Mouse (Mus musculus): ENCODE results near the gene Kcnmb2.

The Kcnmb2 gene

DNA sequence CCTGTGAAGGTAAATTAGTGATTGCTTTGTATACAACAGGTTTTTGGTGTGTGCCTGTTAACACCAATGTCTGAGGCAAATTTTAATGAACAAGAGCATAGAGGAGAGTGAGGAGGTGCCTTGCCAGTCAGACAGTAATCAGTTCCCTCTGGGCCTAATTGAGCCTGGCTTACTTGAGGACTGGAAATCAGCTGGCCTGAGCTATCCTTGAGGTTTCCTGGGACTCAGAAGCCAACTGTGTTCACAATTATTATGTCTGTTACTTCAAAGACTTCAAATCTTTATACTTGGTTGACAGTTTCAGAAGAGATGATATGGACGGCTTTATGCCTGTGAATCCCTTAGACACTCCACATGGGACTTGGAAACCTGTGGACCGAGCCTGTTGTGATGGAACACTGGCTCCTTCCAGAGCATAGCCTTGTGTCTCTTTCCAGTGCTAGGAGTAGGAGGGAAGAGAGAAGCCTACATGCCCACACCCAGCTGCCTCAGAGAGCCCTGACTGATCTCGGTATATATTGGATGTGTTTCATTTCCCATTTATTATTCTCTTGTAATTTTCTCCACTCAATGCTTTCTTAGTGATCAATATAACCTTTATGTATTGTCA lies 230.2 kb downstream of the Kcnmb2 start:
- intact Hi-C loops (cut with DNase I), result no loop called here

DNA sequence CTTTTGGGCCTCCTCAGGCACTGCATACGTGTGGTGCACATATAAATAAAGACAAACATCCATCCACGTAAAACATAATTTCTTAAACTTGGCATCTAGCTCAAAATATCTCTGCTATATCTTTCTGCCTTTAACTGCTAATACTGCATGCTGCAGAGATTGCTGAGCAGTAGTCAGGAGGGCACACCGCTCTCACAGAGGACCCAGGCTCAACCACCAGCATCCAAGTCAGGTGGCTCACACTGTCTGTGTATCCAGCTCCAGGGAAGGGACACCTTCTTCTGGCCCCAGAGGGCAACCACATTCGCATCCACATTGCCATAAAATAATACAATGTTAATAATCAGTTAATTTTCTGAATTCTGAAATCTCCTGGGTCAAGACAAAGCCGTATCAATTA lies 241.9 kb downstream of the Kcnmb2 start:
- intact Hi-C loops (cut with DNase I), result no loop called here

DNA sequence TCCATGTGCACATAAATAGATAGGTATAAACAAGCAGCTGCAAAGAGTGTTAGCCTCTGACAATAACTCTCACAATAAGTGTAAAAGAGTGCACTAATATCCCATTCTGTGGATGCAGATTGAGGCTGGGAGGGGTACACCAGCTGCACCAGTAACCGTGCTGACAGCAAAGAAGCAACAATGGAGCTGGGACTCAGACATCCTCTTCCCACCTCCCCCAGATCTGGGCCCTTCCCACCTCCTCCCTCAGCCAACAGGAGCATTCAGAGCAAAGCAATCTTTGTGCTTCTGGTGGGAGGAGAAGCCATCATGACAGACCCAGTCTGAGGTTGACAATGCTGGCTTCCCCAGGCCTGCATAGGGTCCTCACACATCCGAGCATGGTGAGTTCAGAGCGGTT lies 242.3 kb downstream of the Kcnmb2 start:
- intact Hi-C loops (cut with DNase I), result no loop called here

DNA sequence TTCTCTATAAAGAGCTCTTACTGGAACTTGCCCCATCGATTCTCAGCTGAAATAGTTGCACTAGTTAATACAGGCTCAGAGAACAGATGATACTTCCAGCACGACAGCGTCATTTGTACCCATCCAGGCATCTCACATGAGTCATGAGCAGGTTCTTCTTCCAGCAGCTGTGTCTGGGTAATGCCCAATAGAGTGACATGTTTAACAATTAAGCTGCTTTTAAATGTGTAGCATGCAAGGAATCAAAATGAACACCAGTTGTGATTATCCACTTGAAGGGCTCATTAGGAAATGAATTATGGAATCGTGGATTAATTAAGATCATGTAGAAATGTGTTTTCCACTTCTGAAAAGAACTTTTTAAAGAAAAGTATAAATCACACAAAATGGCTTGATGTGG lies 245.4 kb downstream of the Kcnmb2 start:
- intact Hi-C loops (cut with DNase I), result no loop called here

DNA sequence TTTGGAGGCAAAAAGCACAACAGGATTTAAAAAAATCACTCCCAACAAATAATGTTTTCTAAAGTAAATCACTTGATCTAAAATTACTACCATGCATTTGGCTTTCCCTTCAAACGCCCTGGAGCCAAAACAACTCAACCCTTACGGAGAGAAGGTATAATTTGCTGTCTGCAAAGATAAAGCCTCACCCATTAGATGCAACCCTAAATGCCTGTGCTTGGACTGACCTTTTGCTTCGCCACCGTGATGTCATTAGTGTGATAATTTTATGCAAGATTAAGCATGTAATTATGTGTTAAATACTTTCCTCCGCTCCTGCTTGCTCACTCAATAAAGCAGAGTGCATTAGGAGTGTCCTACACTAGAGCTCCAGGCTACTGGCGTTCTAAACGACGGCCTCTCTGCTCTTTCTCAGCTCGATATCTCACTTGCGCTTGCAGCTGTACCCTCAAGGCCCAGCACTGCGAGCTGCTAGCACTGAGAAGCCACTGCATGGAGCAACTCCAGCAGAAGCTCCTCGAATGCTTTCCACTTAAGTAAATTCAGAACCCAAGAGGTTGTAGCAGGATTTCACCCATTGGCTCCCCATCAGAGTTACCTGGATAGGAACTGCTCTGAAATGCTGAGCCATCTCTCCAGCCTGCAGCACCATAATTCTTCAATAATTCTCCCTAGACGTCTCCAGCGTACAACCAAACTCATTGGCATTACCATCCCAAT lies 247.7 kb downstream of the Kcnmb2 start:
- intact Hi-C loops (cut with DNase I), result no loop called here

DNA sequence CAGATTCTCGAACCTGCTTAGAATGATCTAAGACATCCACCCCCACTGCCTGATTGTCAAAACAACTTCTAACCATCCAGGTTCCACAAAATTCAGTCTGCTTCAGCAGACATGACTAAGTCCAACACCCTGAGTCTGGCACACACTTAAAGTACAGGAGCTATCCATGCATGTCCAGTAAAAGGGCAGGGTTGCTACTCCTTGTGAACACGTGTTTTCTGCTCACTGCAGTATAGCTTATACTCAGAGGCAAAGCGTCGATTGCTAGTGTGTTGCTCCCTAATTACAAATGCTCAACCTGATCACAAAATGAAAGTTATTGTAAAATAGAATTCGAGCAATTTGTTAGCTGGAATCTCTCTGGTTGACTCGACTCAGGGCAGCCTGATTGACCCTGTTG lies 278.2 kb downstream of the Kcnmb2 start:
- intact Hi-C loops (cut with DNase I), result no loop called here

DNA sequence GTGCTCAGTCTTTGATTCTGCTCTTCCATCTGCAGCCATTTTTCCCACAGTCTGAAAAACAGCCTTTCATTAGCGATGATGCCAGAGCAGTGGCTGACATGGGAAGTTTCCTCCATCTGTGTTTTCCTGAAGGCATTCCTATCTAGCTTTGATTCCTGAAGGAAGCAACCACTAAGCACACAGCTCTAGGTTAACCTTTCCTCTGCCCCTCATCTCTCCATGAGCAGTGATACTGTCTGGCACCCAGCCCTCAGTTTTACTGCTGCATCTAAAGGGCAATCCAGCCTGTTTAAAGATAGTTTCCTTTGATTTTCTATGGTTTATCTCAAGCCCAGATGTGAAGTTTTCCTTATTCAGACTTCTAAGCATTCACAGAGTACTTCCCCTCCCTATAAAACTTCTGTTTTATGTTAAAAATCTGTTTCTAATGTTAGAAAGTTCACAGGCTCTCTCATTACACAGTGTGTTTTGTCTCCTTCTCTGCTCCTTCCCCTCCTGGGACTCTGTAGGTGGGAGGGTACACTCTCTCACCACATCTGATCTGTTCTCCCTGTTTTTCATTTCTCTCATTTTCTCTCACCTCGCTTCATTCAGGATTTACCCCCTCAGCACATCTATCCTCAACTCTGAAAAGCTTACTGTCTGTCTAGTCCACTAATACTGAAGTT lies 283.7 kb downstream of the Kcnmb2 start:
- intact Hi-C loops (cut with DNase I), result no loop called here

DNA sequence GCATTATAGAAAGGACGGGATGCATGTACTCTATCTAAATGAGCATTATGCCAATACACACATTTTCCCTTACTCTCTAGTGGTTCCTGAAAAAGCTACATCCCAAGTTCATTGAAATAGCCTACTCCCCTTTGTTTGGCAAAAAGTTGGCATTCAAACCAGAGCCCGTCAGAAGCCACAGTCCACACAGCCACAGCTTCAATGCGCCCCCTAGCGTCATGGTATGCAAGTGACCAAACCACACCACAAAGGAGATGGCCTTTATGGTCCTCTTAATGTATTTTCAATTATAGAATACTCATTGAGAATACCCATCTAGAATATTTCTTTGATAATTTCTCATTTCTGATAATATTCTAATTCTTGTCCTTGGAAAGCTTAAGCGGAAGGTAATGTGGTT lies 286.2 kb downstream of the Kcnmb2 start:
- intact Hi-C loops (cut with DNase I), result loop anchor here (2.0 kb wide), 1 partner anchor 398 kb away; no protein-coding TSS in a partner anchor

DNA sequence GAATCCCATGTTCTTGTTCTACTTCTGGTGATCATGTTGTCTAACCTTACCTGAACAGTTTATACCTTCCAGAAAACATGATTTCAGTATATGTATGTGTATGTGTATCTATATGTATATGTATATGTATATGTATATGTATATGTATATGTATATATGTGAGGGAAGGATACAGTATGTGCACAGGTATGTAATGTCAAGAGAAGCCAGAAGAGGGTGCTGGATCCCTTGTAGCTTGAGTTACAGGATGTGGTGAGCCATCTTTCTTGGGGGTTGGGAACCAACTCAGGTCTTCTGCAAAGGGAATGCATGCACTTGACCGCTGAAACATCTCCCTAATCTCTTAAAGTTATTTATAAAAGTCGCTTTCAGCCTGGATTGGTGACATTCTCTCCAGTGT lies 286.6 kb downstream of the Kcnmb2 start:
- intact Hi-C loops (cut with DNase I), result loop anchor here (2.0 kb wide), 1 partner anchor 398 kb away; no protein-coding TSS in a partner anchor

DNA sequence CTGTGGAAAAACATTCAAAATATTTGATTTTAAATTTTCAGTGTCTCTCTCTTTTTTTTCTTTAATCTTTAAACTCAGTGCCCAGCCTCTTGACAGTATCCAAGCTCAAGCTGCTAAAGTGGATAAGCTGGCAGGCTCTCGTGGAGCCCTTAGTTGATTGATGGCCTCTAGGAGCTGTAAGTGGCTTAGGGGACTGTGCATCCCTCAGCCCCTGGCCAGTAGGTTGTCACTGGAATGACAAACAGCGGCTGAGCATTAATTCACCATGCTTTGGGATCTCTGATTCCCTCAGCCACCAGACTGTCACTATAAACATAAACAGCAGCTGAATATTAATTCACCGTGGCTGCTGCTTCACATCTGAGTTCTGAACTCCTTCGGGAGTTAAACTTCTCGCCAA lies 287.6 kb downstream of the Kcnmb2 start:
- intact Hi-C loops (cut with DNase I), result loop anchor here (2.0 kb wide), 1 partner anchor 399 kb away; no protein-coding TSS in a partner anchor

DNA sequence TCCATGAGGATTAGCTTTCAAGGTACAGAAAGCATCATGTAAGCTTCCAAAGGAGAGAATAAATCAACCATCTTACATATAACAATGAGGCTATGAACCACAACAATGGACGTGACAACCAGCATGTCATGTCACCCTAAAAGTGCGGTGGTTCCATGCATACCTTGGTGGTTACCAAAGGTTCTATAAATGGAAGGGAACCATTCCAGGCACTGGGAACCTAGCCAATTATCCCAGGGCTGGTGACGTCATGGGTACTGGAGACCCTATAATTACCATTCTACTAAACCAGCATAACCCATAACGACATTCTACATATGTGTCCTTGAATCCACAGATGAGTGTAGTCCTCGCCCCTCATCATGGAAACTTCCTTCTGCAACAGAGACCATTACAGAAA lies 291.7 kb downstream of the Kcnmb2 start:
- intact Hi-C loops (cut with DNase I), result no loop called here

DNA sequence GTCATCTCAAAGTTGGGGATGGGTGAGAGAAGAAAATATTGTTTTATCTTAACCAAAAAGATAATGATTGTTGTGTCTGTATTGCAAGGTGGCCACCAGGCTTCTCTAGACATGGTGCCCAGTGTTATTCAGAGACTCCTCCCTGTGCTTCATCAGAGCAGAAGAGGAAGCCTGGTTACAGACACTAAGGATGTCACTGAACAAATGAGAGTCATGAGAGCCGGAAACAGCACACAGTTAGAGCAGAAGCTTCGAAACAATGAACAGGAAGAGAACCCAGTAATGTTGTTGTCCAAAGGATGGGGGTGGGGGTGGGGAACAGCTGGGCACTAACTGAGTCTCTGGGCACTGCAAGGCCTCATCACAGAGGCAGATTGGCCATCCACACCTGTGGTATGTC lies 324.4 kb downstream of the Kcnmb2 start:
- intact Hi-C loops (cut with DNase I), result no loop called here

DNA sequence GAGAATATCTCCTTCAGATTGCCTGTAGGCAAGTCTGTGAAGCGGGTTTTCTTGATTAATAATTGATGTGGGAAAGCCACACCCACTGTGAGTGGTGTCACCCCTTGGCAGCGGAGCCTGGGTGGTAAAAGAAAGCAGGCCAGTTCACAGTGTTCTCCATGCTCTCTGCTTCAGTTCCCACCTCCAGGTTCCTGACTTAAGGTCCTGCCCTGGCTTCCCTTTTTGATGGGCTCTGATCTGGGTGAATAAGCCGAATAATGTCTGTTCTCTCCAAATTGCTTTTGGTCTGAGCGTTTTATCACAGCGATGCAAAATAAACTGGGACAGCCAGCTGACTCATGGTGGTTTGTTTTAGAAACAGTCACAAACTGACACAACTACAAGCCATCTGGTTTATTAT lies 334.5 kb downstream of the Kcnmb2 start:
- intact Hi-C loops (cut with DNase I), result no loop called here

Measured in adrenal gland (tissue).